Mouse (Mus musculus) urinary bladder, postnatal 10 days (tissue): ENCODE data around the gene Tfdp2.
"Not testable (repeated sequence)": the region's sequence is repeated elsewhere in the genome, so short reads cannot be mapped to it uniquely, and the experiment has no call there.

Experiments used
- DNase-seq: peaks from one replicate; pipeline ENCODE4 v3.0.0; 2022; ENCODE audit warnings: low spot score

The Tfdp2 gene

DNA sequence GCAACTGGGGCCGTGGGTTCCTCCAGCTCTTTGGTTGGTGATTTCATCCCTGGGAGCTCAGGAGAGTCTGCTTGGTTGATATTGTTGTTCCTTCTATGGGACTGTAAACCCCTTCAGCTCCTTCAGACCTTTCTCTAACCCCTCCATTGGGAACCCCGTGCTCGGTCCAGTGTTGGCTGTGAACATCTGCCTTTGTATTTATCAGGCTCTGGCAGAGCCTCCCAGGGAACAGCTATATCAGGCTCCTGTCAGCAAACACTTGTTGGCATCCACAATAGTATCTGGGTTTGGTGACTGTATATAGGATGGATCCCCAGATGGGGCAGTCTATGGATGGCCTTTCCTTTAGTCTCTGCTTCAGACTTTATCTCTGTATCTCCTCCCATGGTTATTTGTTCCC is 116.0 kb downstream of the Tfdp2 start:
- no peak for DNase-seq

GRCm38 (mm10) chr9:96319333-96319732 is 123.3 kb downstream of the Tfdp2 start:
- no peak for DNase-seq

GRCm38 (mm10) chr9:96320551-96320980 is 124.5 kb downstream of the Tfdp2 start:
- DNase-seq: no peak

DNA sequence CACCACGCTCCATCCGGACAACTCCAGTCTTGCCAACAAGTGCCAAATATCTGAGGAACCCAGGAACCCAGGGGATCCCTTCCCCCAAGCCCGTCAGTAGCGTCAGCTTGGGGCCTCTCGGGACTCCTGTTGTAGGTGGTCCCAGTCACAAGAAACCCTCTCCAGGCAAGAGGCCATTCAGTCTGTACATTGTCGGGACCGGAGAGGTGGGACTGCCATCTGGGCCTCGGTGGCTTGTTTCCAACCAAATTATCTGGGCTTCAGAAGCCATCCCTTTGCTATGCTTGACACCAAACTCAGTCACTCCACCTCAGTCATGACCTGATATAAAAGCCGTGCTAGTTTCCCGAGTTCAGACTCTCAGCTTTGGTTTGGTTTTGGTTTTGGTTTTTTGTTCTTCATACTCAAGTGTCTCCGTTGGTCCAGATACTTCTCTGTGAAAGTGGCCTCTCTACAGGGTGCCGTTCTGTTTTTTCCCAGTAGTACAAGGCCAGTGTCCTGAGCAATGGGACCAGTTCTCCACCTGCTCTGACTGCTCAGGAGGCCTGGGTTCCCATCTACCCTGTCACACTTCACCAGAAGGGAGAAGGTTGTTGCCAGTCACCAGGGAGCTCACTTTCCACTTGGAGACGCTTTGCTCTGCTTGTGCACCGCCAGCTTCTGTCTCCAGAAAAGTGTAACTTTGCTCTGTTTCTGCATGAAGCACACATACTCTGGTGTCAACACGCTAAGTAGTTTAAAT is 126.5 kb downstream of the Tfdp2 start:
- DNase-seq: no peak

- no peak for DNase-seq
Observed at GRCm38 (mm10) chr9:96324502-96324901, 128.4 kb downstream of the Tfdp2 start.

GRCm38 (mm10) chr9:96326496-96326923 is 130.4 kb downstream of the Tfdp2 start:
- no peak for DNase-seq

DNA sequence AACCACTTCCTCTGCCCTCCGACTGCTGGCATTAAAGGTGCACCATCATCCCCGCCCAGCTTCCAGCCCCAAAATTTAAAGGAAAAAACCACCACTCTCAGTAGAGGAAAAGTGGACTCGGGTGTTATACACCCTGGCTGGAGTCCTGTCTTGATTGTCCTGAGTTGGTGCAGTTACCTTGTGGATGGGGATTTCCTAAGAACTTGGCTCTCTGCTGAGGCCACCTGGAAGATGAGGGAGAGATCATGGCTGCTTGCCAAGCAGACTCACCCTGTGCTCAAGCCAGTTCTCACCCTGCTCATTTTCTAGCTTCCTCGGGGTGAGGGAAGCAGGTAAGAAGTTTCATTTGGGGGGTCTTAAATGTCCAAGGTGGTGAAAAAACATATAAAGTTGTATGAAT is 132.2 kb downstream of the Tfdp2 start:
- DNase-seq: no peak

GRCm38 (mm10) chr9:96331146-96331545 is 135.1 kb downstream of the Tfdp2 start:
- no peak for DNase-seq

GRCm38 (mm10) chr9:96345750-96346149 is 149.7 kb downstream of the Tfdp2 start:
- DNase-seq: no peak

GRCm38 (mm10) chr9:96348885-96349284 is 152.8 kb downstream of the Tfdp2 start:
- no peak for DNase-seq

GRCm38 (mm10) chr9:96350010-96350409 is 153.9 kb downstream of the Tfdp2 start:
- no peak for DNase-seq

DNA sequence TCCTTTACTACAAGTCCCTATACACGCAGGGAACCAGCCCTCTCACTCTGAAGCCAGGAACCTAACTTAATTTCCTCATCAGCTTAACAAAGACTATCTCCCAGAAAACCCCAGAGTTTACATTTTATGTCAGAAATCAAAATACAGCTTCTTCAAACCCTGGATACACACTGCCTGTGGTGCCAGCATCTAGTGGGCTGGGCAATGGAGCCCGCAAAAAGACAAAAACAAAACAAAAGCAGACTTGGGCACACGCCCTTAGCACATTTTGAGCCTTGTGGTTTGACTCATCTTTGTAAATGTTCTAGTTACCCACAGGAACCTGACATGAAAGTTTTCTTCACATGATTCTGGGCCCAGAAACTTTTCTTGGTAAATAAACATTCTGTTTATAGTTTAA is 154.4 kb downstream of the Tfdp2 start:
- no peak for DNase-seq

- DNase-seq: not testable (repeated sequence)
Observed at GRCm38 (mm10) chr9:96351771-96352170, 155.7 kb downstream of the Tfdp2 start.

DNA sequence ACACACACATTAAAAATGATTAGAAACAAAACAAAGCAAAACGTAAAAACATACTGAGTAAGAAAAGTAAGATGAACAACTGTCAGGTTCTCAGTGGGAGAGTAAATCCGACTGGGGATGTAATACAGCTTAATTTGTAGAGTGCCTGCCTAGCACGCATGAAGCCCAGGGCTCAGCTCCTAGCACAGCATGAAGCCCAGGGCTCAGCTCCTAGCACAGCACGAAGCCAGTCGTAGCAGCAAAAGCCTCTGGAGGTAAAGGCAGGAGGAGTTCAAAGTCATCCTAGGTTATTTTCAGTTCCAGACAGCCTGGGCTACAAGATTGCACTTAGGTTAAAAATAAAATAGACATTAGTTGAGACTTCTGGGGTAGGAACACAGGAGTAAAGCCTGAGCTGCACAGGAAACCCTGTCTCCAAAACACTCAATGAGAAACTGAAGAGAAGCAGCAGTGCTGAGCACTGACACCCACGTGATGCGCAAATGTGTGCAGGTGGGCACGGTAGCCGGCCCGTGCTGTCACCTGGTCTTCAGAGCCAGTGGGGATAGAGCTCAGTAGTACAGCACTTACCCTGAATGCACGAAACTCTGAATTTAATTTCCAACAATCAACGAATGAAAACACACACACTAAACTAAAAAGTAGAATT is 157.2 kb downstream of the Tfdp2 start:
- DNase-seq: no peak

DNA sequence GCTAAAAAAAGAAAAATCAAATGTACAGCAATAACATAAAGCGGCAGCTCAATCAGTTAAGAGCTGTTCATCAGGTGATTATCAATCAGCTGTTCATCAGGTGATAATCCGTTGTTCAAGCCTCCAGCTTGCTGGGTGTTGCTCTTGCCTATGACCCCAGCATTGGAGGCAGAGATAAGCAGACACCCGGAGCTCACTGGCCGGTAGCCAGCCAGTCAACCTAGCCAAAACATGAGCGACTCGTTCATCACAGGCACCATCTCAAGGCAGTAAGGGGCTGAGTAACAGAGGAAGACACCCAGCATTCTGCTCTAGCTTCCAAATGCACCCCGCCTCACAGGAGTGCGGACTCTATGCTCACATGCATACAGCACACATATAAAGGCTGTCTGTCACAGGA is 157.7 kb downstream of the Tfdp2 start:
- DNase-seq: no peak

DNA sequence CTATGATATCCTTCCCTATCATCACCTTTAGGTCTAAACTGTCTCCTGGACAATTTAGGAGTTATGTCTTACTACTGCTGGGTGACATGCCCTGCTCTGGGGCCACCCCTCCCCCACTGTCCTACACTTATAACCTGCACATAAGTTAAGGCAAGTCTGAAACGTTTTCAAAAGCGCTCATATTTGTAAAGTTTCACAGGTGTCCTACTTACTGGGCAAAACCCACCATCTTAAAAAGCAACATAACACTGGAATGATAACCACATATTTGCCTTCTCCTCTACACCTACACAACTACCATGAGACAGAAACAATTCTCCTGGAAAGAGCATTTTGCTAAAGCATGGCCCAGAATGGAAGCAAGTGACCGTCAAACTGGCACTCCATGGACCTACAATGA is 164.0 kb downstream of the Tfdp2 start:
- DNase-seq: no peak

DNA sequence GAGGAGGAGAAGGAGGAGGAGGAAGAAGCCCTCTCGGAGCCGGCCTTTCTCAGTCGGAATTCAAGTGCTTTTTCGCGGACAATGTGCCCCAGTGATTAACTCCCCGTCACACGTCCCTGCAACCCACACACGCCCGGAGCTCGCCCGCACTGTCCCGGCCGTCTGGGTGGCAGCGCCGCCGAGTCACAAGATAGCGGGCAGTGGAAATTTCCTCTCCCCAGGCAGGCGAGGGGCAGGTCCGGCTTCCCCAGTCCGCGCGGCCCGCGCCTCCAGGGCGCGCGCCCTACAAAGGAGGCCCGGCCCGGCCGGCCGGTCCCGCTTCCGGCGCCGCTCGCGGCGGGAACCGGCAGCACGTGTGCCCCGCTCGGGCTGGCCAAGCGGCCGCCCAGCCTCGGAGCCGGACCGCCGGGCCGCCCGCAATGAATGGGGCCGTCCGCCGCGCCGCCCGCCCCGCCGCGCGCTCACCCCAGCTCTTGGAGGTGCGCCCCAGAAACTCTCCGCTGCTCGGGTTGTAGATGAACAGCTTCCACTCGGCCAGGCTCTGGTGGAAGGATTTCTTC is 167.6 kb downstream of the Tfdp2 start:
- DNase-seq: no peak

- DNase-seq: peak; percentile 99
Observed at GRCm38 (mm10) chr9:96364141-96364838, 168.2 kb downstream of the Tfdp2 start, which contains the start of gene Atp1b3. Atp1b3 (minus strand) TSS chr9:96364442.

GRCm38 (mm10) chr9:96365271-96365872 is 169.3 kb downstream of the Tfdp2 start:
- no peak for DNase-seq

- DNase-seq: no peak
Observed at GRCm38 (mm10) chr9:96369654-96370384, 173.7 kb downstream of the Tfdp2 start.

DNA sequence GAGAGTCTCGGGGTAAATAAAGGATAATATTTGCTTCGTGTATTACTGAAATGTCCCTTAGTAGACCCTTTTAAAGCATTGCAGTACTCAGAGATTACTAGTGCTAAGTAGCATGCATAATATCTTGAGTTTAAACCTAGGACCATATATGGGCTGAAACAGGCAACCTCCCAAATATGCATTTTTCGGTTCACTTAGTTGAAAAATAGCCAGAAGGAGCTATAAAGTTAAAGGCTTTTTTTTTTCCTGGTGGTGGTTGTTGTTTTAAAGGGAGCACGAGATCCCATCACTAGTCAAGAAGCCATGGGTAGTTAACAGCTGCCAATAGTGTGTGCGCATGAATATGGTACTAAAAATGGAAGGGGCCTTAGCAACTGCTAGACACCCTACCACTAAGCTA is 175.0 kb downstream of the Tfdp2 start:
- DNase-seq: no peak
